Mouse (Mus musculus) retina, postnatal 1 day (tissue): Measurements from ENCODE around the gene D430019H16Rik.
A peak's percentile ranks its signal among the peaks of the same experiment; 100 is the strongest.

Source experiments
- DNase-seq: peaks from one replicate; pipeline ENCODE4 v3.0.0-alpha.2; 2012

The D430019H16Rik gene

DNA sequence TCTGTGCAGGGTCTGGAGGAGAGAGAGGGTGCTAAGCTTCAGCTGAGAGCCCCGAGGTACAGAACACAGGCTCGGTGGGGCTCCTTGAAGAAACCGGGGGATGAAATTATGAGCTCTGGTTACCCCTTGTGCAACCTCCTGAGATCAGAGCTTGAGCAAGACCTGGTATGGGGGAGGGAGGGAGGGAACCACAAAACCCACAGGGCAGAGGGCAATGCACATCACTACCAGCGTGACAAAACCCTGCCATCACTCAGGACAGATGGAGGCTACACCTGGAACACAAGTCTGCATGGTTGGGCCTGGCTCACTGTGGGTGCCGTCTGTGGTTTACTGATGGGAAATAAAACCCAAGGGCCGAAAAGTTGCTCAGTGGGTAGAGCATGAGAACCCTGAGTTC, 37.1 kb downstream of the D430019H16Rik start:
- no peak for DNase-seq

DNA sequence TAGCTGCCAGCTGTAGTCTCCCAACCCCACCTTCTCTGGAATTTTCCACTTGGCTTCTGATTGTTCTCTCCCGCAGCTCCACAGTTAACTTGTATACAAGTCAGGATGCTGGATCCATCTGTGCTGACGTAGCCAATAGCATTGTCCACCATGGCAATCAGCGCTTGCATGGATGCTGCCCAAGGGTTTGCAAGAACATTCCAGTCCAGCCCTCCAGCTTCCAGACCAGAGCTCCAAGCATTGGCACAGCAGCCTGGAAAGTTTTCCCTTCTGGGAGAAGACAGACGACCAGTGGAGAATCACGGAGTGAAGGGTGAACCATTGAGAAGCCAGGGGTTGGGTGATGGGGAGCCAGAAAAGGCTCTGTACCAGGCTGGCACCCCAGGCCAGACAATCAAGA, 41.1 kb downstream of the D430019H16Rik start:
- DNase-seq: no peak

- DNase-seq: peak; percentile 84
Measured at GRCm38 (mm10) chr12:105497894-105498293, 44.2 kb downstream of the D430019H16Rik start.

- DNase-seq: no peak
Measured at GRCm38 (mm10) chr12:105498423-105498822, 44.8 kb downstream of the D430019H16Rik start.

DNA sequence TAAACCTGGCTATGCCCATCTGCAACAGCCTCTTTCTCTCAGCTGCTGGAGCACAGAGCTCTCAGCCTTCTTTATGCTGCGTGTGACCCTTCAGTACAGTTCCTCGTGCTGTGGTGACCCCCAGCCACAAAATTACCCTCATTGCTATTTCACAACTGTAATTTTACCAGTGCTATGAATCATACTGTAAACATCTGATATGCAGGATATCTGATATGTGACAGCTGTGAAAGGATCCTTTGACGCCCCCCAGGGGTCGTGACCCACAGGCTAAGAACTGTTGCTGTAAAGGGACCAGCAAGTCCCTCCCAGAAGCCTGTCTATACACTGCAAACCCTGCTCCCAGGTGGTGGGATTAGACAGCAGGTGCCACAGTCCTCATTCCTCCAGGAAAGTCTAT, 45.2 kb downstream of the D430019H16Rik start:
- DNase-seq: no peak

DNA sequence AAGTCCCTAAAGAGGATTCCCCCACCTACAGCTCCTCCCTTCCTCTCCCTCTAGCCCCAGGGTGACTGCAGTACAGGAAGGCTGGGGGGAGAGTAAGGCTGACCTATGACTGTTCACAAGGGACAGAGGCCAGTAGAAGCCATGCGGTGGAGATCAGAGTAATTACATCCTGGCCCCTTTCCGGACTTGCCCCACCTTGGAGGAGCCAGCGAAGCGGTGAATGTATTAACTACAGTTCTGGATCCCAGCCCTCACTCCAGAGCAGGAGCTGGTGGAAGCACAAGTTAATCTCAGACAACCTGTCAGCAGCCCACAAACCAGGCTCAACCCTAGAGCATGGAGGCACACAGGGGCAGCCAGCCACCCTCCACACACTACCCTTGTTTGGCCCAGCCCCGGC, 47.3 kb downstream of the D430019H16Rik start:
- no peak for DNase-seq

GRCm38 (mm10) chr12:105504736-105505135, 51.1 kb downstream of the D430019H16Rik start:
- DNase-seq: peak; percentile 42

- no peak for DNase-seq
Measured at GRCm38 (mm10) chr12:105511109-105511508, 57.5 kb downstream of the D430019H16Rik start.

DNA sequence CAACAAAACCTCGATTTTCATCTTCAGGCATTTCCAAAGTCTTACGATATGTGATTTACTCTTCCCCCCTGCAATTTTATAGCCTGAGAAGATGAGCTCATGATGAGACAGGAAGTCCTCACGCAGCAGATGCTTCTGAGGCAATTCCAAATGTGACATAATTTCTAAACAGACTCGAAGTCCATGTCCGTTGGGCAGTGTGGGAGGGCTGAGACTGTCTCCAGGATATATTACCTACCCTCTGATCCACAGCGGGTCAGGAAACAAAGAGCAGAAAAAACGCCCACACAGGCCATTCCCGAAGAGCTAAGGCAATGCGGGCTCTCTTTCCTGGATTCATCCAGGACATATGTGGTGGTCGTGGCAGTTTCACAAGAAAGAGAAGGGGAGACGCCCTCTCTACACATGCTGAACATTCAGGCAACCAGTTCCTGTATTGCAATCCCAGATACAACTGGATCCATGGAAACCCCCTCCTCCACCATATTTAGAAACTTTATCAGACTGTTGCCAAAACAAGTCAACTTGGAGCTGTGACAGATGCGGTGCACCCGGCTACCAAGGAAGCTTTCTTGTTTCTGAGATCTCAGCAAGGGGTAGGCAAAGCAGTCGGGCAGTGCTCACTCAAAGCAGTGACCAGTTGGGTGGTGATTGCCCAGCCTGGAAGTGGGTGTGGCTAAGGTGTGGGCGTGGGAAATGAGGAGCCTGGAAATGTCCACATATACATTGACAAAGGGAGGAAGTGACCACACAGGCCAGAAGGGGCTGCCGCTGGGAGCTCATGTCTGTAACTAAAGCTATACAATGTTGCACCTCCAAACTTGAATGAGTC, 58.2 kb downstream of the D430019H16Rik start:
- no peak for DNase-seq

DNA sequence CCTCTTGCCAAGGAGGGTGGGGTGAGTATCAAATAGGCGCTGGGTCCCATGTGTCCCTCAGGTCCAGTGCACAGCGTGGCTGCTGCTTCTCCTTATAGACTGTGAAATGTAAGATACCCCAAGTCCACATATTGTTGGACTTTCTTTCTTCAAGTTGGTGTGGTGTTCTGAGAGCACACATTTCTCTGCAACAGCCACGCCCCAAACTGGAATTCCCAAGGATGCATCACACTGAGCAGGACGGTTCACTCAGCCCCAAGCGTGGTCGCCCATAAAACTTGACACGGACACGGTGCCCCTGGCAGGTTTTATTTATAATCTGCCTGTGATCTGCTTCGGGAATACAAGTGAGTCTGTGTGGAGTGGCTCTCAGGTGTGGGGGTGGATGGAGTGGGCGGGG, 60.5 kb downstream of the D430019H16Rik start:
- DNase-seq: no peak

- no peak for DNase-seq
Measured at GRCm38 (mm10) chr12:105517026-105517675, 63.5 kb downstream of the D430019H16Rik start.

DNA sequence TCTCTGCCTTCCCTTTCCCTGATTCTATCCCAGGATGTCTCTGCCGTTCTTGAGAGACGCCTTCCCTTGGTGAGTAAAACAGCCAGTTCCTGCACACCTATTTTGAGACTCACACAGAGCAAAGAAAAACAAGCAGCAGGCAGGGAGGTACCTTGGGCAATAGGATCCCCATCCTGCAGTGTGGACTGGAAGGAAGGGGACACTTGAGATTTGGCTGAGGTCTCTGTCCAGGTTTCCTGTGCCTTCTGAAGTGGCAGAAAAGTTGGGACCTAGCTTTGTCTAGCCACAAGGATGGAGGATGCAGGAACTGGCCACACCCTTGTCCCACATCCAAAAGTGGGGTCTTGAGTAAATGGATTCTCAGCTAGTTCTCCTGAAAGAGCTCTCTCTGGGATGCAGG, 66.2 kb downstream of the D430019H16Rik start:
- DNase-seq: no peak

DNA sequence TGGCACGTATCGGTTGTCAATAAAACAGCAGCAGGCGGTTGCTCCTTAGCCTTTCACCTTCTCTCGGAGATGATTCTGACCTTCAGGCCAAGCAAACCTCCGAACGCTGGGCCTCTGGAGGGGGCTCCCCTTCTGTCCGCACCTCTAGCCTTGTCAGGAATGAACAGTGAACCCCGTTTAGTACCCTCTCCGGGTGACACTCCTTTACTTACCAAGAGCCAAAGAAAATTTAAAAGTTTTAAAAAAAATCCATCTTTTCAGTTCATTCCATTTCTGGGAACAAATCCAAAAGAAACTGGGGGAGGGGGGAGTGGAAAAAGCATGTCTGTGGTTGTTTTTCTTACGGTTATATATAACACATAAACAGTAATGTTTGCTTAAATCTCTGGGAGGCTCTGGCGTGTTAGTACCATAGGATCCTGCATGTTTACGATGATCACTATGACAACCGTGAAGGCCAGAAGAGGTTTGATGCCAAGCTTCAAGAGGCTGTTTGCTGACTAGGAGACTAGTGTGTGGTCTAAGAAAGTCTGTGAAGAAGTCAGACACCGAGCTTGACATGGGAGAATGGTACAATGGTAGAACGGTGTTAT, 67.6 kb downstream of the D430019H16Rik start:
- no peak for DNase-seq

DNA sequence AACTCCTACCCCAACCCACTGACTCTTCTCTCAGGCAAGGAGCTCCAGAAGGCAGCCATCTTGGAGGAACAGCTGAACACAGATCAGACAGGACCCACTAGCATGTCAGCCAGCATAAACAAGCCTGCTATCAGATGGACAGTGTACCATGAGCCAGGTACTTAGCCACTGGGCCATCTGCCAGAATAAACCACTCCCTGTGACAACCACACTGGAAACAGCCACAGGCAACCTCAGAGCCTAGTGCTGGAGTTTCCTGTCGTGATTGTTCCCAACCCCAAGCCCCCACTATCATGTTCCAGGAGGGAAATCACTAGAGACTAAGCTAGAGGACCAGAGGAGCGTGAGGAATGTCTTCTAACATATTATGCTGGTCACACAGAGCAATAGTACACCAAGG, 70.1 kb downstream of the D430019H16Rik start:
- no peak for DNase-seq

- DNase-seq: no peak
Measured at GRCm38 (mm10) chr12:105526186-105526585, 72.5 kb downstream of the D430019H16Rik start.

- no peak for DNase-seq
Measured at GRCm38 (mm10) chr12:105526829-105527228, 73.2 kb downstream of the D430019H16Rik start.

DNA sequence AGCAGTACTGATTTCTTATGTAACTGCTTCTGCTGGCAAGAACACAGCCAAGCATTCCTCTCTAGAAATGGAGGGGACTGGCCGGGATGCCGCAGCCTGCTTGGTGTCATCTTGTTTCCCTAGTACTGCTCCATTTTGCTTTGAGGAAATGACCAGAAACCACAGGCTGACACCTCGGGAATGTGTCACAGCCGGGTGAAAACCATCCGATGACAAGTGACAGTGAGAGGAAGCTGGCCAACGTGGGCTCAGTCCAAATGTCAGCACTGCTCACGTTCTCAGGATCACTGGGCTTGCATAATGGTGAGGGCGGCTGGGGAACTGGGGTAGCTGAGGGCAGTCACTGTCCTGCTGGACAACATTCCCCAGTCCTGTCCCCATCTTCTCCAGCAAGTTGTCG, 75.9 kb downstream of the D430019H16Rik start:
- peak; percentile 36 for DNase-seq

GRCm38 (mm10) chr12:105531724-105532371, 78.2 kb downstream of the D430019H16Rik start:
- peak; percentile 35 for DNase-seq

GRCm38 (mm10) chr12:105534842-105535241, 81.2 kb downstream of the D430019H16Rik start:
- DNase-seq: no peak

DNA sequence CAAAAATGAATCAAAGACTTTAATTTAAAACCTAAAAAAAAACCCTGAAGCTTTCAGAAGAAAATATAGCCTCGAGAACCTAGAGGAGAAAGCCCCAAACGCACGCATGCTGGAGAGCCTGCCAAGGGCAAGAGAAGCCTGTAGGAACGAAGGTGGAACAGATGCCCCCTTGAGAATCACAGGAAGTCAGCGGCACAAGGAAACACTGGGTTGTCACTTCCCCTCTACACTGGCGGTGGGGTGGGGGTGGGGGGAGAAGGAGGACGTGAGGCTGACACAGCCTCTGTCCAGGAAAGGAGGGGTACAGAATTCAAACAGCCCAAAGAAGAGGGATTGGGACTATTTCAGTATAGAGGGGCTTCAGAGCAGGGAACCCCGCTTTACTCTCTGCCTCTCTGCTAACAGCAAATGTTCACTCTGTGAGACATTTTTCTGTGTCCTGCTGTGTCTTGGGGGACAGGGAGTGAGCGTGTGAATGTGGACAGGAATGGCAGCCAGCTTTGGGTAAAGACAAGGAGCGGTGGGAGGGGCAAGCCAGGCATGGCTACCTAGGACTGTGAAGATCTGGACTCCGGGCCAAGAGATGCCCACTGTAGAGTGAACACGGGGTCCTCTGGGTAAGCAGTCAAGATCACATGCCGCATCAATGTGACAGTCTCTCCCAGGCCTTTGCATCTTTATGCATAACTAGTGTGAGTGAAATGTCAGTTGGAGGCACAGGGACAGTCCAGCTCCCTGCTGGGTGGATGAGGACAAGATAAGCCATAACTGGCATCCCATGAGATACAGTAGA, 82.5 kb downstream of the D430019H16Rik start:
- peak; percentile 76 for DNase-seq

DNA sequence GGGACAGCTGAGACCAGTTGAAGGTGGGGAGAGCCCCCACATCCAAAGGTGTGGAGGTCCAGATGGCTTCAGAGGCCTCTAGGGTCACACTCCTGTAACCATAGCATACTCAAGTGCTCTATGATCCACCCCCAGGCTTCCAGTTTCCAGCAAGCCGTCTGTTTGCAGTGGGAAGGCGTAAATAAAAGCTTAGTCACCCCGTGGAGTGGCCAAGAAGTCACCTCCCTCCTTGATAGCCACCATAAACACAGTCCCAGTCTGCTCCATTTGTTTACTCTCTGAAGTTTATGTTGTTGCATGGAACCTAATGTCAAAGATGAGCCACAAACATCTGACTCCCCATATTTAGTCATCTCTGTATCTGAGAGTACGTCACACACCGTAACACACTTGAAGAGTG, 83.5 kb downstream of the D430019H16Rik start:
- no peak for DNase-seq

GRCm38 (mm10) chr12:105539649-105540048, 86.0 kb downstream of the D430019H16Rik start:
- no peak for DNase-seq
